Mouse (Mus musculus): Measurements from ENCODE around the gene Uggt2. TPM values are rescaled to one million over a fixed set of nuclear protein-coding genes. Genes with fewer than 3 reads are reported as not detected.

Uggt2 gene
- total RNA-seq, 2 experiments from 2014 or later: 0.58 to 1.2 TPM

DNA sequence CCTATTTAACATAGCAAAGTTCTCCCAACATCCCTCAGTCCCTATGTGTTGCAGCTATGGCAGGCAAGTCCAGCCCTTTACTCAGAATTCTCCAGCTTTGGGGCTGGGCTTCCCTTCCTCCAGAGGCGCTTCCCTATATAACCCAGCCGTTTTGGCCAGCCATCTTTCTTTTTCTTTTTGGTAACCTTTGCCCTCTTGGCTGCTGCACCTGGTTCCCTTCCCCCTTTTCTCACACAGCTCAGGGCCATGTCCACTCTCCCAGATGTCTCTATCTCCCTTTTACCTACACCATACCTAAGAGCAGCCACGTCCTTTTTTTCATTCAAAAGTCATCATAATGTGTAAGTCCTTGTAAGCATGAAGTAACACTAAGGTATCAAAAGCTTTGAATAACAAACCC lies 163.0 kb downstream of the Uggt2 start:
- no peak for ATAC-seq (ENCODE audit: poor library complexity, severe bottlenecking)

Other genes with a start within 250 kb of the Uggt2 start
- gene Dzip1, start 174.0 kb downstream of the Uggt2 start, total RNA-seq (2015): 0.02 and 0.36 TPM in 2 replicates
- 0.04 and 0.61 TPM in 2 replicates for gene Dzip1, start 174.0 kb downstream of the Uggt2 start, total RNA-seq (2017)
- gene Dnajc3, start 161.5 kb downstream of the Uggt2 start, total RNA-seq (2015): 42.9 and 43.6 TPM in 2 replicates
- gene Dnajc3, start 161.5 kb downstream of the Uggt2 start, total RNA-seq (2017): 72.4 and 74.1 TPM in 2 replicates
- gene Hs6st3, start 38.9 kb upstream of the Uggt2 start, total RNA-seq (2015): not detected in 2 replicates
- gene Hs6st3, start 38.9 kb upstream of the Uggt2 start, total RNA-seq (2017): not detected in 2 replicates

Data from megakaryocyte, adult 5-6 weeks (primary cell).